Mouse (Mus musculus) layer of hippocampus, postnatal 14 days (tissue): Measurements from ENCODE around the gene Cela1. TPM values are rescaled to one million over a fixed set of nuclear protein-coding genes. Genes with fewer than 3 reads are reported as not detected.

Experiments
- DNase-seq, 2 experiments: peaks; one replicate each; pipeline ENCODE4 v3.0.0; 2021 to 2022; ENCODE audit warnings: low spot score in 2 of 2, mixed read lengths in 1 of 2
- long read RNA-seq, 2 experiments: library from polyadenylated mRNA; stranded (forward); transcript quantifications; one replicate each; pipeline ENCODE4 v2.0.0; 2021
- total RNA-seq, 2 experiments: library from RNA; stranded (reverse); gene quantifications; 2 replicates each; pipeline ENCODE4 v1.2.3; 2021

Cela1 gene
- 1 to 10 TPM; 1.7 to 1.9 TPM for total RNA-seq
- long read RNA-seq, experiment 1, partial matches to known transcripts = 1 of 1 reads
- long read RNA-seq, experiment 1, other reads (novel, unspliced or antisense) = 0 of 1 reads
- long read RNA-seq, experiment 2, partial matches to known transcripts = 2 of 2 reads
- long read RNA-seq, experiment 2, other reads (novel, unspliced or antisense) = 0 of 2 reads

DNA sequence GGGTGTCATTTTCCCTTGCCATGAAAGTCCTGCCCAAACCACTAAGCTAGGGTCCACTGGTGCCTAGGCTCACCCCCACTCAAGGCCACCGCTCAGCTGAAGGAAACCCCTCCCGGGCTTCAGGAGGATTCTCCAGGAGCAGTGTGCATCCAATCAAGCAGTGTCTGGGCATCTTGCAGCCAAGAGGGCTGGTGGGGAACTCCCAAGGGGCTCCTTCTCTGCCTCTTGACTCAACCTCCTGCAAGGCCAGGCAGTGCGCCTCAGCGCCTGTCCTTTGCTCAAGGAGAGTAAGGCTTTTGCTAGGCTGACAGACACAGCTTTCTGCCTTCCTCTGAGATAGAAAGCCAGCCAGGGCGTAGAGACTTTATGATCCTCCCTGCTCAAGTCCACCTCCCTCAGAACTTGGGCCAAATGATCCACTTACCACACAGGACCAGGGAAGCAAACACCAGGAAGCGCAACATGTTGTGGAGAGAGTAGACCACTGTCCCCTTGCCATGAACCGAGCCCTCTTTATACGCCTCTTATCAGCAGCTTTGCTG lies at the start of gene Cela1:
Gene Cela1, minus strand, starts transcription at position 492 of the 542 bp plus-strand sequence.
- no peak for DNase-seq

DNA sequence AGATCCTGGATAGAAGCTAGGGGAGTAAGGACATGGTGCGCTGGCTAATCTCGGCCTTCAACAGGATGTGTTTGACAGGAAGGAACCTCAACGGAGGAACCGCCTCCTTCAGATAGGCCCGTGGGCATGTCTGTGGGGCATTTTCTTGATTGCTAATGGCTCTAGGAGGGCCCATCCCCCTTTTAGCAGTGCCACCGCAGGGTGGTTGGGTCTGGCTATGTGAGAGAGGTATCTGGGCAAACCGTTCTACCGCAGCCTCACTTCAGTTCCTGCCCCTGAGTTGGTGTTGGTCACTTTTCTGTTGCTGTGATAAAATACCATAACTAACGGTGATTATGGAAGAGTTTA lies 48.2 kb upstream of the Cela1 start:
- no peak for DNase-seq

DNA sequence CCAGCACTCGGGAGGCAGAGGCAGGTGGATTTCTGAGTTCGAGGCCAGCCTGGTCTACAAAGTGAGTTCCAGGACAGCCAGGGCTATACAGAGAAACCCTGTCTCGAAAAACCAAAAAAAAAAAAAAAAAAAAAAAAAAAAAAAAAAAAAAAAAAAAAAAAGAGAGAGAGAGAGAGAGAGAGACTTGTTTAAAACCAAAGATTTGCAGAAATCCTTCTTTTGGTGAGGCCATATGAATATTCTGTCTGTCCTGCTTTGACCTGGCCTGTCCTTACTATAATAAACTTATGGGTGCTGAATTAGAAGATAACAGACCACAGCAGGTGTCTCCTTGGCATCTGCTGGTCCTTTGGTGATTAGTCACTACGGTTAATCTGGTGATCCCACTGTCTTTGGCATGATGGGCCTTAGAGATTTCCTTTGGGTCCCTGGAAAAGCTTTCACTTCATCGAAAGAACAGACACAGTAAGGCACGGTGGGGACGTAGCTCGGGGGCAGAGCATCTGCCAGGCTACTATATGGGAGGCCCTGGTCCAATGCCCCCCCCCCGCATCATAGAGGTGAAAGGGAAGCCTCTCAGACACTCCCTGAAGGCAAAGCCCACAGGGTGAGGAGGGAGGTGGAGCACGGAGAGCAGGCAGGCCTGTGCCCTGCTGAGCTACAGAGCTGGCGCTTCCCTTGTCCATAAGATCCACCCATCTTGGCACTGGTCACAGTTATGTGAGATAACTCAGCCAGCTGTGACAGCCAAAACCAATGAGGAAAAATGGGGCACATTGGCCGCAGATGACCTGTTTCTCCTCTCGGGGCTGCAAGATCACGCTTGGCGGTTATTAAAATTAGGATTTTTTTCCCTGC lies 47.6 kb upstream of the Cela1 start:
- no peak for DNase-seq

DNA sequence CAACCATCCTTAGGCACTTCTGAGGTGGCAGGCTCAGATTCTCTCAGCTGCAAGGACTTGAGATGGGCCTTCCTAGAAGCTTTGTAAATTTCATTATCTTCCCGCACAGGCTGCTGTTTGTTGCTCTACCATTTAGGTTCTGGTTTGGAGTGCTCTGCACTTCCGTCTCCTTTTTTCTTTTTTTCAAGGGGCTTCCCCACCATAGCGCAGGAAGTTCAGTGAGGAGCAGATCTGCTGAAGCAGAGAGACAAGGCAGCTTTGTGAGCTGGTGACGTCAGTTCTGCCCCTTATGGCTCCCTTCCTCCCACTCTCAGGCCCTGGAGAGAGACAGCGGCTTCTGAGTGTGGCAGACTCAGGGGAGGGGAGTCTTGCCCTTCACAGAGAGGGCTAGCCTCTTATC lies 44.9 kb upstream of the Cela1 start:
- DNase-seq = no peak

DNA sequence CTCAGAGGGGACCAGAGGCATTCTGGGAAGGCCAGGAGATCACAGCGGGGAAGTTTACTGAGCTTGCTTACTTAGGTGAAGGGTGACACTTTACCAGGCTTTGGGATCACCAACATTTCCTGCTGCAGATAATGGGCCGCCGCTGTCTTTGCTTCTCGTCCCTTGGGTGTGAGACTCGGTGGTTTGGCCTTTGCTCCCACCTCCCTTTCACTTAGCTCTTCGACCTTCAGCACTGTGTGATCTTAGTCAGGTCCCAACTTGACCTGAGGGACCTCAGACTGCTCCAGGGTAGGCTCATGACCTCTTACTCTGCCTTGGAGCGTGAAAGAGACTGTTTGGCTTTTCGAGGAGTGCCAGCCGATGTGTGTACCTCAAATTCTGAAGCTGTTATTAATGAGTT lies 43.4 kb upstream of the Cela1 start:
- DNase-seq = no peak

DNA sequence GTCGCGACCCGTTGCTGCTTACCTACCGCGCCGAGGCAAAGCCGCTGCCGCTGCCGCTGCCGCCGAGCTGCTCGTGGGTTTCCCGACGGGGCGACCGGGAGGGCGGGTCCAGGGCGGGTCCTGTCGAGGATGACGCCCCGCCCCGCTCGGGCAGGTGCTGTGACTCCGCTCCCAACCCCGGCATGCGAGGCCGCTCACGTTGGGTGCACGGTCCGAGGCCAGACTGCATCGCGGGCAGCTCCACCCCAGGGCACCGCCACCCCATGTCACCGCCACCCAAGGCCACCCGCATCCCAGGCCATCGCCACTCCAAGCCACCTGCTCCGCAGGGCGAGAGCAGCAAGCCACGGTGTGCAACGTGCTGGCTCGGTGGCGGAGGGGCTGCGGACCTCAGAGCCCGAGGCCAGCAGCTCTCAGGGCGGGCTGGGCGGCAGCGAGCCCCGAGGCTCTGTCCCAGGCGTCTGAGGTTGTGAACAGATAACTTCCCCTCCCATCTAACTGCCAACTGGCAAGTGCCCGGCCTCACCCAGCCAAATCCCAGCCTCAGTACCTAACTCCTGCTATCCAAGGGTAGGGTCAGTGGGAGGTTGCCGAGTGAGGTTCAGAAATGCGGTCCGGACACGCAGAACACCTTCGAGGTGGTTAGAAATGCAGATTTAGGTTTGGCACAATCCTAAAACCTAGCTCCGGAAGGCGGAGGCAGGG lies 41.7 kb upstream of the Cela1 start, which contains the start of gene Galnt6:
Gene Galnt6, minus strand, starts transcription at position 96 of the 705 bp plus-strand sequence.
- no peak for DNase-seq

DNA sequence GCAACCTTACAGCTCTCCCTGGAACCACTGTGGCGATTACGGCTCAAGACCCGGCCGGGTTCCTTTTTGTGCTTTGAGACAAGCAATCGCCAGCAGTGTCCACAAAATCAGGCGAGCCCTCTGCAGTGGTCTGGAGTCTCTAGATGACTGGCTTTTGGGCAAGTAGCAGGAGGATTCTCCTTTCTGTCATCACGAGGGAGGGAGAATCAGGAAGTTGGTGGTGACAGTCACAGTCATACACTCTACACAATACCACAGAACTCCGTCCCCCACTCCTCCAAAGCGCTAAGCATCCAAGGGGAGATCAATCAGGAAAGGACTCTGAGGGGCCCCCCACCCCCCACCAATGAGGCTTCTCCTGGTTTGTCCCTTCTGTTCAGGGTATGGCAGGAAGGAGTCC lies 40.9 kb upstream of the Cela1 start:
- no peak for DNase-seq

DNA sequence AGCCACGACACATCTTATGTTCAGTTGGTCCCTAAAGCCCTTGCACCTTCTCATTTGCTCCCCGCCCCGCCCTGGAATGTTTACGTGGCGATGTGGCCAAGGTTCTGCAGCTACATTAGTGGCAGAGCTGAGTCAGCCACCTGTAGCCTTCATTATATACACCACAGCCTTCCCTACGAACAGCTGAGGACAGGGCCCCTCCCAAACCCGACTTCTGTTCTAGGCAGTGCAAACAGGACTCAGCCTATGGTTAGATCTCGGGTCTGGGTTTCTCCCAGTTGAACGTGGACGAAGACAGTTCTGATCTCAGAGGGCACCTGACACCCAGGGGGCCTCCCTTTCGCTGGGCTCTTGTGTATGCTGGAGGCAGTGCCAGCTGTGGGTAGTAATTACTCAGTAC lies 40.1 kb upstream of the Cela1 start:
- no peak for DNase-seq

DNA sequence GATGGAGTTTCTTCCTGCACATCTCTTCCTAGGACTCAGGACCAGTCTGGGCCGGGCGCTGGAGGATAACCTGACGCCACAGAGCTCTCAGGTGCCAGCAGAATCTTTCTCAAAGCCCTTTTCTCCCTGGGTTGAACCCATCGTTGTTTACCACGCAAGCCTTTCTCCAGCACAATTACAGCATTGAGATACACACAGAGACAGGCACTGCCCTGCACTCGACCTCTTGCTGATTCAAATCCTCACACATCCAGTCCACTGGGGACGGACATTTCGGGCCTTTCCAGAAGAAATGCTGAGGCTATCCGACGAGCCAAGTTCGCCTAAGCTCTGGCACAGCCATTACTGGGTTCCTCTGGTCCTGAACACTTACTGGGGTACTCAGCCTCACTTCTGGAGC lies 39.0 kb upstream of the Cela1 start:
- DNase-seq = no peak

DNA sequence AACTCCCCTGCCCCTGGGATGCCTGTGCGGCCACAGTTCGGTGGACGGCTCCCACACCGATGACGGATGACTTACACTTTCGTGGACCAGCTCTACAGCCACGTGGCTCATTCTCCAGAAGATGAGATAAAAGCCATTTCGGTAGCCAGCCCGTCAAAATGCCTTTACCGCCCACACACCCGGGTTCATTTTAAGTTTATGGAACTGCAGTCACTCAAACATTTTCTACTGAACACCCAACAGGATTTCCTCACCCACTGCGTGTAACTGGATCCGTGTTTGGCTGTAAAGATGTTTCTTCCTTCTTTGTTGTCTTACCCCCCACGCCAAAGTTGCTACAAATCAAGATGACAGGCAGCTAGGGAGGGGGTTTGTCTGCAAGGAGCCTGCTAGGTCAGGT lies 35.8 kb upstream of the Cela1 start:
- no peak for DNase-seq

DNA sequence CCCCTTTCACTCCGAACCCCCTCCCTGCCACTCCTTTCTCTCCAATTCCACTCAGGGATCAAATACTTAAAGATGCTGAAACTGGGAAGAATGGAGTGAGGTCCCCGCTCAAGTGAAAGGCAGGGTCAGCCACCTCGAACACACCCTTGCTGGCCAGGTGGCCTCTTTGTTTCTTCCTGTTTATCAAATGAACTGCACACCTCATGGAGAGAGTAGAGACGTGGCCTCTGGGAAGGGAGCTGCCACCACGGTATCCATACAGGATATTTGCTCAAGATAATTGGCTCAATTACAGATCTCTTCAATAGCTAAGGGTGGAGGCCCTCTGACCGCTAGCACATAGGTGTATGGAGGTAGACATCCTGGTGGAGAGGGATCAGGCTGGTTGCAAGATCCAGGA lies 34.8 kb upstream of the Cela1 start:
- no peak for DNase-seq

DNA sequence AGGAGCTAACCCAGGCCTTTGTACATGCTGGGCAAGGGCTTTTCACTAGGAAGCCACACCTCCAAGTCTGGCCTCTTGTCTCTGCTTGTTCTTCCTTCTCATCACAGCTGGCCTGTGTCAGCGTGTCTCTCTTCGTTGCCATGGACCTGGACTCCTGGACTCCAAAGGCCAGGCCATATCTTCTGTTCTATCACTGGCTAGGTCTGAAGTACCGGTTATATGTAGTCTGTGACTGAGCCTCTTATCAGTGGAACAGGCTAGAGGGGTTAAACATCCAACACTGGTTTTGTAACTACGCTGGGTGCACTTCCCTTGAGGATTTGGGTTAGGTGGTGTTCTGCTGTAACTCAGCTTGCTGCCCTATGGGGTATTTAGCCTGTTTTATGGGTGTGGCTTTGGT lies 34.3 kb upstream of the Cela1 start:
- no peak for DNase-seq

DNA sequence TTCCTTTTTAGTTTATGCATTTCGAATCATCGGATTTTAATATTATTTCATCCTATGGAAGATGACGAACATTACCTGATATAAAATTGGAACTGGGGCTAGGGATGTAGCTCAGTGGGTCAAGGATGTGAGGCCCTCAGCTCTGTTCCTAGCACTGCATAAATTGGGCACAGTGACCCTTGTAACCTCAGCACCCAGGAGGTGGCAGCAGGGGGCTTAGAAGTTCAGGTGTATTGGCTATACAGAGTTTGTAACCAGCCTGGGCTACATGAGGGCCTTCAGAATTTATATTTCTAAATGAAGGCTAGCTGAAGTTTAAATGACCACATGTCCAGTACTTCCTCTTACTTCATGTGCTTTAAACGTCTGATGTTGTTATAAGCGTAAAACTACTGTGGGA lies 33.7 kb upstream of the Cela1 start:
- DNase-seq = no peak

DNA sequence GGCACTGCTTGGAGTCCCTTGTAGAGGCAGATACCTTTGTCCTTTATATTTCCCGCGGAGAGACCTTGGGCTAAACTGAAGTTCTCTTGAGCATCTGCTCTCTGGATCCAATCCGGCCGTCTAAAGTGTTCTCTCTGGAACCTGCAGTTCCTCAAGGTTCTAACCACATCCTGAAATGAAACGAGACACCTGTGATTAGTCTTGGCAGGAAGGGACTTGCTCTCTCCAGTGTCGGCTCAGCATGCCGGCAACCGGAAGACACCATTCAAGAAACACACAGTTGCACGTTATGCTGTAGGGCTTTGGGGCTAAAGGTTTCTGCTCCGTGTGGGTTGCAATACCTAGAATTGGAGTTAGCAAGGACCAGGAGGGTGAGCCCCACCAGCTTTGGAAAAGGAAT lies 32.3 kb upstream of the Cela1 start:
- no peak for DNase-seq

DNA sequence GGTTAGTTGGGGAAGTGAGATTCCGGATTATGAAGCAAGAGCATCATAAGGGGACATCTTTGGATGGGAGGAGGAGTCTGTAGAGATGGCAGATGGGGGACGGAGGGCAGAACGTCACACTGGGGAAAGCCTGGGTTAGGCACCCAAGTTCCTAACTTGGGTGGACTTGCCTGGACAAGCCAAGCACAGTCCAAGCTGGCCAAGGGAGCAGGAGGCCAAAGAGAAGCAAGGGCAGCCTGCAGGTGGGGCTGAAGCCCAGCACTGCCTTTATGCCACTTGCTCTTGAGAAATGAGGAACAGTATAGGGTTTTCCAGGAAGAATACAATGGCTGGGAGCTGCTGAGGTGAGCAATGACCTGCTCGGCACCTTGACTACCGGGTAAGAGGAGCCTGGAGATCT lies 31.5 kb upstream of the Cela1 start:
- no peak for DNase-seq

DNA sequence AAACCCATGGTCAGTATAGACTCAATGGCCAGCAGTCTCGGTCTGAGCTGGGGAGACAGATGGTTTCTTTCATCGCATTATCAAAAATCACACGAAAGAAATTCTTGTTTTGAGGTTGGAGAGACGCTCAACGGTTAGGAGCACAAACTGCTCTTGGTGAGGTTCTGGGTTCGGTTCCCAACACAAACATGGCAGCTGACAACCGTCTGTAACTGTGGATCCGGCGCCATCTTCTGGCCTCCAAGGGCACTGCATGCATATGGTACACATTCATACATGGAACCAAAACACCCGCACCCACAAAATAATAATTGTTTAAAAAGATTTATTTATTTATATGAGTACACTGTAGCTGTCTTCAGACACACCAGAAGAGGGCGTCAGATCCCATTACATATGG lies 30.9 kb upstream of the Cela1 start:
- no peak for DNase-seq

DNA sequence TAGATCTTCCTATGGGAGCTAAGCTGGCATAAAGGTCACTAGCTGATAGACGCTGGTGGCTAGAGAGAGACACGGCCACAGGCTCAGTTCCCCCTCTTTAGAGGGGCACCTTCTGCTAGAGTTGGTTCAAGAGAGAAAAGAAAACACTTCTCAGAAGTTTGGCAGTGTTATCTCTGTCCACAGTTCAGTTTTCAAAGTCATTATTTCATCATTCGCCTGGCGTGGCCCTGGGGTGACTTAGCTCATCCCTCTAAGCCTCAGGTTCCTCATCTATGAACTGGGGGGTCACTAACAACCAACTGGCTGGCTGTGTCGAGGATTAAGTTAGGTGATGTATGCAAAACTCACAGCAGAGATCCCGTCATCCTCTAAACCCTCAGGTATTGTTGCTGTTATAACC lies 30.2 kb upstream of the Cela1 start:
- no peak for DNase-seq

DNA sequence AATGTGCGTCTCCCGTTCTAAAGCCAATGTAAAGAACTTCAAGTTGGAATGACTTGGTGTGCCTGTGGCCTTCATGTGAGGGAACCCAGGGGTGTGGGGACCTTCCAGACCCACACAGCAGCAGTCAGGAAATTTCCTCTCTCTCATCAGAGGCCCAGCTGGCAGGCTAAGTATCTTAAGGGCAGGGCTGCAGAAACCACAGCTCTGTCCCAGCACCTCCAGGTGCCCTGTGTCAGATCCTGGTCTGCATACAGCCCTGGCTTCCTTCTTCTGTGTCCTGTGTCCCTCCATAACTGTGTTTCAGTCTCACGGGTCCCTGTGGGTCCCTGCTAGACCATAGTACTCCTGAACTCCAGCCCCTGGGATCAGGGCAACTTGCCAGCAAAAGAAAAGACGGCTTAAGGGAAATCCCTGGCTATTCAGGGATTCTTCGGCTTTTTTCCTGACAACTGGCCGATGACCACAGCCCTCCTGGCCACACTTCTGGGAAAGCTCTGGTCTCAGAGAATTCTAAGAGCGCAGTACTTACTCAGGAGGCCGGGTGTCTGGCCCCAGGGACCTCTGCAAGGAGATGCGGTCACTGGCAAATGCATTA lies 27.8 kb upstream of the Cela1 start:
- no peak for DNase-seq

DNA sequence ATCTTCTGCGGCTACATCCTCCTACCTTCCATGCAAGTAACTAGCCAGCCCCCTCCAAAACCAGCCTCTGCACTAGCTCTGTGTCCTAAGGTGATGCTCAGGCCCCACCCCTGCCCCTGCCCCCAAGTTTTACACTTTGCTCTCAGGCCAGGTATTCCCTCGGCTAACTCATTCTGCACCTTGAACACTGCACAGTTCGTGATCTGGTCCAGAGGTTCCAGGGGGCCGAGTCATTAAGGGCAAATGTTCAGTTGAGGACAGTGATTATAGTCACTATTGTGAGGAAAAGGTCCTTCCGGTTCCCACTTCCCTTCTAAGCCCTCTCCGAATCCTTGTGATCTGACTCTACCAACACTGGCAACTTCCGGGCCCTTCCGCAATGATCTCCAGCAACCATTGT lies 26.7 kb upstream of the Cela1 start:
- no peak for DNase-seq

DNA sequence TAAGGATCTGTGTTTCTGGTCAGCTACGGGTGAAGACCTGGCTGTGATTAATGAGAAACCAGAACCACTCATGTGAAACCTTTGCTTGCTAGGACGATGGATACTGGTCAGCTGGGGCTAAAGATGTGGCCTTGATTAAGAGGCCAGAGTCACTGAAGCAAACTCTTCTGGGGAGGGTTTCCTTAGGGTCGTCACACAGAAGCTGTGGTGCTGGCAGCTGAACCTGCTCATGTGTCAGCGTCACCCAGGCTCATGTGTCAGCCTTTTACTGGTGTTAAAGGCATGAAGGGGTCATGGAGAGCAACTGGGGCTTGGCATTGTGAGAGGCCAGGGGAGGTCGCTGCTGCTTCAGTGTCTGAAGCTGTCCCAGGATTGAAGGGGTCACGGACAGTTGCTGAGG lies 23.1 kb upstream of the Cela1 start:
- DNase-seq = no peak

DNA sequence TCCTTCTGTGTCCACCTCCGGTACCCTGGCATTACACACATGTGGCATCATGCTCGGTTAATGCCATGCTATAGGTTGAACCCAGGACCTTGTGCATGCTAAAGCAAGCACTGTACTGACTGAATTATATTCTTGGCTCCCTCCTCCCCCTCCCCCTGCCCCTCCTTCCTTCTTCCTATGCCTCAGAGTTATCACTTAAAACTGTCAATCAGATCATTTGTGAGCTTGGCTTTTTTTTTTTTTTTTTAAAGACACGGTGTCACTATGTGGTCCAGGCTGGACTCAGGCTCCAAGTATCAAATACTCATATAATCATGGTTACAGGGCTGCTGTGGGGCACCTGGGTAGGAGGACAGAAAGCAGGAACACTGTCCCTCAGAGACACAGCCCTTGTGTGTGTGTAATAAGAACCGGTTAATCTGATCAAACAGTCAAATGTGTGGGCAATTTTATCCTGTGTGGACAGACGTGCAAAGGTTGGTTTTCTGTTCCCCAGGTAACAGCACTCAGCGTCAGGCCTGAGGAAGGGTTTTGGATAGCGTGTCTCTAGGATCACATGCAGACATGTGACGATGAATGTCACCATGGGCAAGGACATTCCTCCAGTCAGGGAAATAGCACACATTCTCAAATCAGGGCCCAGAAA lies 20.8 kb upstream of the Cela1 start:
- DNase-seq = no peak
